Mouse (Mus musculus) adrenal gland, postnatal 4 days (tissue): ENCODE measurements at regions not wholly inside any gene's neighbourhood (a gene's known extent, or its start where the extent isn't known, plus 50 kb on each side); places are given as distances from the start of the nearest gene placed in this dataset.

Experiments used
- DNase-seq, 2 experiments: peaks; one replicate each; pipeline ENCODE4 v3.0.0; 2021 to 2022; ENCODE audit warnings: low spot score in 2 of 2, mixed read lengths in 2 of 2

DNA sequence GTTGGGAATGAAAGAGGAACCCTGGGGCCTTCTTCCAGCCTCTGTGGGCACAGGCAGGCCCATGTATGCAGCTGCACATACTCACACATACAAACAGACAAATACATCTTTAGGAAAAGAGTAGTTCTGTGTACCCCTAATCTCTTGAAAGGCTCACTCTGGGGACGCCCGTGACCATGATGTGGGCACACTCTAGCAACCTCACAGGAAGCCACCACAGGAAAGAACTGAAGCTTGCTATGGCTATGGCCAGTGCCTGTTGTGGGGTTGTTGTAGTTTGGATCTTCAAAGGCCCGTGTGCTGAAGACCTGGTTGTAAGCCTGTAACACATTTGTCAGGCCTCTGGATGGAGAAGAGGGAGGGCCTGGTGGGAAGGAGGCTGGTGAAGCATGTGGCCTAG is 175.4 kb upstream of the Prok2 start:
- no peak for DNase-seq

DNA sequence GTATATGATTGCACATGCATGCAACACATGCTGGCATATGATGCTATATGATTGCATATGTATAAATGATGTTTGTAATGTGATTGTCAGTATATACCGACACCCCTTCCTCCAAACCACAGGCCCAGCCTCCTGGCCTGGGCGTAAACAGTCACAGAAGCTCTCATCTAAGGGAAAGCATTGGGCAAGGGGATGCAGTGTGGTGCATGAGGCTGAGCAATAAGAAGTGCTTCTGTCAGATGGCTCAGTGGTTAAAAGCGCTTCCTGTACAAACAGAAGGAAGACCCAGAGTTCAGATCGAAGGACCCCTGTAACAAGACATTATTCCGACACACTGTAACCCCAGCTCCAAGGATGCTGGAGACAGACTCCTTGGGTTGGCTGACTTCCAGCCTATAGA is 175.0 kb upstream of the Prok2 start:
- no peak for DNase-seq

DNA sequence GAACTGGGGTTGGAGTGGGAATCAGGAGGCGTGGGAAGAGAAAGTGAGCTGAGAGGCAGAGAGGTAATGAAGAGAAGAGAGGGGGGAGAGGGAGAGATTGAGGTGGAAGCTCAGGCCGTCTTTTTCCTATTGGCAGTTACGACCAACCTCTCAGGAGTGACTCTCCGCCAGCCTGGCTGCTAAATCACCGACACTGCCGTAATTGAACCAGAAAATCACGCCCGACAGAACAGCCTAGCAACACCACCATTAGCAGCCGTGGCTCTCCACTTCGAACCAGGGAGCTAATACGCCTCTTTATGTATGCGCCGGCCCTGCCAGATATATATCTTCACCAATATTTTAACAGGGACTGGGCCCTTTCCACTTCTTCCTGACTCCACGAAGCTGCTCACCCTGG is 173.5 kb upstream of the Prok2 start:
- DNase-seq: no peak

DNA sequence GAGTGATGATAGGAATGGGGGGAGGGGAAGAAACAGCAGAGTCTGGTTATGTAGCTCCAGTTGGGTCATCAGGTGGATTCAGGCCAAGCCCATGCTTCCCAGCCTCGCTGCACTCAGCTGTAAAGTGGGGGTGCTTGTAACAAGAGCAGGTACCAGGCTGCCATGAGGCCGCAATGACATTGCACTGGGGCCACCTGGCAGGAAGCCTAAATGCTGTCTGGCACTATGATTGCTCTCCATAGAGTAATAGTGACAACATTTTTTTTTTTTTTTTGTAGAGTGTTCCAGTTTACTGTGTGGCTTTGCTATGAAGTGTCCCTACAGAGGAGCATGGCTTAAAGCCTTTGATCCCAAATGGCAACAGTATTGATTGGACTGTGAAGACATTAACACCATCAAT is 171.9 kb upstream of the Prok2 start:
- DNase-seq: no peak

DNA sequence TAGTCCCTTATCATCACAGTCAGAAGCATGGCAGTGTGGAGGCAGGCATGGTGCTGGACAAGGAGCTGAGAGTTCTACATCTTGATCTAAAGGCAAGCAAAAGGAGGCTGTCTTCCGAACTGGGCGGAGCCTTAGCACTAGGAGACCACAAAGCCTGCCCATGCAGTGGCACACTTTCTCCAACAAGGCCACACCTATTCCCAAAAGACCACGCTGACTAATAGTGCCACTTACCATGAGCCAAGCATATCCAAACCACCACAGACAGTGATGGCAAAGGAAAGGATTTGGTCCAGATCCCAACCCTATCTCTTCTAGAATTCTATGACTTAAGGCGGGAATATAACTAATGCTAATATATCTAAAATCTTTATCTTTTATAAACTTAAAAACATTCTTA is 169.4 kb upstream of the Prok2 start:
- no peak for DNase-seq

DNA sequence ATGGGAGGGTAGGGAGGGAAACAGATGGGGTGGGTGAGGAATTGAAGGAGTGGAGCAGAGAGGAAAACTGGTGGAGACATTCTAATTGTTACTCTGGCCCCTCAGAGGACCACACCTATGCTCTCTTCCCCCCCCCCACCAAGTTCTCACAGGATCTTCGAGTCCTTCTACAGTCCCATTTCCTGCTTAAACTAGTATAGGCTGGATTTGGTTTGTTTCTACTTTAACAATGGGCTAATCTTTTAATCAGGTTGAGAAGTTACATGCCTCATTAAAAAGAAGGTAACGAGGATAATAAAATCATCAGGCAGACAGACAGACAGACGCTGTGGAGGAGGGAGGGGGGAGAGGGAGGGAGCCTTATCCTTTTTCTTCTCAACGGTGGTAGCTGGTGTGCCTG is 167.7 kb upstream of the Prok2 start:
- no peak for DNase-seq

DNA sequence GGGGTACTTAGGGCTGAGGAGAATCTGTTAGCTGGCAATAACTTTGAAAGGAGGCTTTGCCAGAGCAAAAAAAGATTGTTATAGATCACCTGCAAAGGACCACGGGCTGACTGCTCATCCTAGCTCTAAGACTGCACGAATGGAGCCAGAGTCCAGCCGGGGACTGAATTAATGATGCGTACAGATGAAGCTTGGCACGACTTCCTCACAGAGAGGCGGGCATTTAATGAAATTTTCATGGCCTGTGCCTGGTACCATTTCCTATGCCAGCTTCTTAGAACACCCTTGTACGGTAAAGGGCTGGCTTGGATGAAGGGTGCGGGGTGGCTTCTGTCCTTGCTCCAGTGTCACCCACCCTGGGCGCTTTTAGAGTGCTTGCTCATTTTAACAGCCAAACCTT is 166.0 kb upstream of the Prok2 start:
- DNase-seq: no peak

DNA sequence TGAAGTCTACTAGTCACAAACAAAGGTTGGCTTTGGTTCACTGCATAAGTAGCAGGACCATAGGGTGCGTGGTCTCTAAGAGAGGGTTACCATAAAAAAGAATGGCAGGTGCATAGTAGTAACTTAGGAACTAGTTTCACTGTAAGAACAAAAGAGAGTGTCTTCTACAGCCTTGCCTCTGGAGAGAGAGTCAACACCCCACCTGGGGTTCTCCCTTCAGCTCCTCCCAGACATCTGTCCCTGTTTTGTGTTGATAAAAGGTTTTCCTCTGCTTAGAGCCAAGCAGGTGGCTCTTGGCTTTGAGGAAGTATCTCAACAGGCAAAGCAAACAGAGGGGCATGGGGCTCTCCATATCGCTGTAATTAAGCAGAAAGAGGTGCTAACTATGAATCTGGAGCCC is 165.6 kb upstream of the Prok2 start:
- no peak for DNase-seq

DNA sequence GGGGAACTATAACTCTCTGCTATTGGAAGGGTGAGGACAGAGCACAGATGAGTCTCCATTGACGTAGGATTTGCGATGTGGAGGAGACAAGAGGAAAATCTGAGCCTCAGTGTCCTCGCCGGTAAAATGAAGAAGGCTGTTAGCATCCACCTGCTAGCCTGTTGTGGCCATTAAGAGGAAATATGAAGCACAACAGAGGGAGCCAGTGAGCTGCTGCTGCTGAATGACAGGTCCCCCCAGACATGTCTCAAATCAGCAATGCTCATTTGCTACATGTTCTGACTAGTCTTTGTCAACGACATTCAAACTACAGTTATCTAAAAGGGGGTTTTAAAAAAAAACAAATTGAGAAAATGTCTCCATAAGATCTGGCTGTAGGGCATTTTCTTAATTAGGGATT is 164.6 kb upstream of the Prok2 start:
- DNase-seq: no peak

DNA sequence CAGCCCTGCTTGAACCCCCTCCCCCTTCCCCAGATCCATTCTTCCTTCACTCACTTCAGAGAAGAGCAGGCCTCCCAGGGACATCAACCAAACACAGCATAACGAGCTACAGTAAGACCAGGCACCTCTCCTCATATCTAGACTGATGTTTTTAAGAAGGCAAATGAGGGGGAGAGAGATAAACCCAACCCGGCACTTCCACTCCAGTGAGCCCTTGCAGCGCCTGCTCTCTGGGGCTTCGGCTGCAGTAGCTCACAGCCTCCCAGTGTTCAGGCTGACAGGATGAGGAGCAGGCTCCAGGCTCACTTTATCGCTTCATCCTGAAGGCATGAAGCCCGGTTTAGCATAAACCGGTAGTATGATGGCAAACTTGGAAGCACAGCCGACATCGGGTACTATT is 162.9 kb upstream of the Prok2 start:
- DNase-seq: no peak

DNA sequence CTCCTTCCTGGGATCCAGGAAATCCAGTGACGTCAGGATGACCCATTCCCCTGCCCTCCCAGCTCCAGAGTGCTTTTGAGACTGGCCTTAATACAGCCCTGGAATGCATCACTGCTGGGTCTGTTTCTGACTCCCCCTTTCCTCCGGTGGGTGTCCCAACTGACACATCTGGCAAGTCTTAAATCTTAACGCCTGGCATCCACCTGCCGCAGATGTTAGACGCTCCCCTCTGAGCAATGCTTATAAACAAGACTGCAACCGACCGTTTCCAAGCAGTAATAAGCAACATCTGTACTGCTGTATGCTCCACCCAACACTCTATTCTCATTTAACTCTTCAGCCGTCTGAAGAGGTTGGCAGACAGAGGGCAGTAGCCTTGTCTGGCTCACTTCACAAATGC is 161.7 kb upstream of the Prok2 start:
- DNase-seq: no peak

DNA sequence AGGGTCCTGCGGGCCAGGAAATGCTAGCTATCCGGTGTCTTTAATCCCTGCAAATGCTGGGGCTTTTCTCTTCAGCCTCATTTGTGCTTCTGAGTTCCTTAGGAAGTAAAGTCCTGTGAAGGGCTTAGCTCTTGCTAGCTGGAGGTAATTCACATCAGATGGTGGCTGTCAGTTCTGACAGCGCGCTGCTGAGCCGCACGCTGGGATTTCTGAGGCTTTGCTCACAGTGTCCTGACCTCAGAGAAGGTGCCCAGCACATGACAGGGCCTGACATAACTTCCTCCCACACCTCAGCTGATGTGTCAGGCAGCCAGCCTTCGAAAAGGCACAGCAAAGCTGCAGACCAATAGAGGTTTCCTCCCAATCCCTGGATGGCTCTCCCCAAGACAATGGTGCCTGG is 158.6 kb upstream of the Prok2 start:
- no peak for DNase-seq

DNA sequence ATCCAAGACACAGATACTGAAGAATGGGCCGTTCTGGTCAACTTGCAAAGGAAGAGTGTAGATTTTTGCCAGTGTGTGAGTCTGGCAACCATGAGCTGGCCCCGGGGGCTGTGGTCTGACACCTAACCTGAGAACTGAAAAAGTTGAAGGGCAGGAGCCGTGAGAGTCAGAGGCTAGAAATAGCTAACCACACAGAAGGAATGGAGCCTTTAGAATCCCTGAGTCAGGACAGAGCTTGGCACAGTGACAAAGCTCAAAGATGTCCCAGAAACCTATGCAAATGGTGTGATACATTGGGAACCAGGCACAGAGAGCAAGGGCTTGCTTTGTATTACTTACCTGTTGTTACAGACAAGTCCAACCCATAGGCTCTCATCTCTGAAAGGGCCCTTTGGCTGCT is 157.9 kb upstream of the Prok2 start:
- DNase-seq: no peak

DNA sequence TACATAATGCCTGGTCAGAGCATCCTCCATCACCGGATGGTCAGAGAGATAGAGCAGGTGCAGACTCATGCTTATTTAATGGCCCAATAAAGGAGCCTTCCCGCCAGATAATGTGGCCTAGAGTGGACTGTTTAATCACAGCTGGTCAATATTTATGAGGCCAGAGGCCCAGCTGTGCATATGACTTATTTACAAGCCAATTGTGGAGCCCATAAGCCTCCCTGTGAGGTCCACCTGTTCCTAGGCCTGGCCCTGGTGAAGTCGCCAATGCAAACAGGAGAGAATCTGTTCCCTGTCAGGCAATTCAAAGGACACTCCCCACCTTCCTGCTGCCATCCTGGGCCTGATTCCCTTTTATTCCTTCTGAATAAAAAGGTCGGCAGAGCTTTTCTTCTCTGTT is 155.4 kb upstream of the Prok2 start:
- DNase-seq: no peak

DNA sequence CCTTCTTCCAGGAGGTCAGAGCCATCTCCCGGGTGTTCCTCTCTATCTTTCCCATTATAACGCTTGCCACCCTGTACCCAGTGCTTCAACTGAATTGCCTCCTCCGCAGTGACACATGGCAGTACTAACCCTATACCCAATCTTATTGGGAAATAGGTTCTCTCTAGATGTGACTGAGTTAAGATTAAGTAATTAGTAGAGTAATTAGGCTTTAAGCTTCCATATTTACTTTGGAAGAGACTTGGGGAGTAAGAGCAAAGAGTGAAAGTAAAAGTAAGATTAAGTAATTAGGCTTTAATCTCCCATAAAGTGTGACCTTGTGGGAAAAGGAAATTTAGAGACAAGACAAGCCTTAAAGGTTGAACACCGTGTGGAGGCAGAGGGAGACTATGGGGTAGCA is 148.7 kb upstream of the Prok2 start:
- no peak for DNase-seq

DNA sequence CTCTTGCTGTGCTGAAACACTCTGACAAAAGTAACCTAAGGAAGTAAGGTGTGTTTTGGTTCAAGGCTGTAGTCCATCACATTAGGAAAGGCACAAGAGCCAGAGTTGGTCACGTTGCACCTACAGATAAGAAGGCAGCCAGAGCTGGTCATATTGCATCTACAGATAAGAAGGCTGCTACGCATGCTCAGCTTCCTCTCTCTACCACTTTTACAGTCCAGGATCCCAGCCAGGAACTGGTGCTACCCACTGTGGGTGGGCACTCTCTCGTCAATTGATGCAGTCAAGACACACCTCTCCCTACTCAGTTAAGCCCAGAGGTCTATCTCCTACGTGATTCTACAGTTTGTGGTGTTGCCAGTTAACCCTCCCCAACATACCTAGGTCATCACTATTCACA is 147.8 kb upstream of the Prok2 start:
- DNase-seq: no peak

DNA sequence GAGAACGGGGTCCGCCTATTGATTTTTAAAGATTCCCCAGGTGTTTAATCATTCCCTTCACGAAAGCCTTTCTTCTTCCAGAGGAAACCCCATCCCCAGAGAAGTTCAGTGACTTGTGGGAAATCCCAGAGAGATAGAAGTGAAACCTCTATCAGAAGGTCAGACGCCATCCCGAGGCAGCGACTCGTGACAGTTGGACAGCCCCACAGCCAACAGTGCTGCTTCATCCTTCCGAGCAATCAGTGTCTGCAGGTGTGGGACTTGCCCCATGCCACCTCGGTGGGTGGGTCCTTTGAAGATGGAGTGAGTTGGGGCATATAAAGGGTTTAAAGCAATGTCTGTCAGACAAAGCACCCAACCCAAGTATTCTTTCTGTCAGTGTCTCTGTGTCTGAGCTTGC is 139.9 kb upstream of the Prok2 start:
- no peak for DNase-seq

DNA sequence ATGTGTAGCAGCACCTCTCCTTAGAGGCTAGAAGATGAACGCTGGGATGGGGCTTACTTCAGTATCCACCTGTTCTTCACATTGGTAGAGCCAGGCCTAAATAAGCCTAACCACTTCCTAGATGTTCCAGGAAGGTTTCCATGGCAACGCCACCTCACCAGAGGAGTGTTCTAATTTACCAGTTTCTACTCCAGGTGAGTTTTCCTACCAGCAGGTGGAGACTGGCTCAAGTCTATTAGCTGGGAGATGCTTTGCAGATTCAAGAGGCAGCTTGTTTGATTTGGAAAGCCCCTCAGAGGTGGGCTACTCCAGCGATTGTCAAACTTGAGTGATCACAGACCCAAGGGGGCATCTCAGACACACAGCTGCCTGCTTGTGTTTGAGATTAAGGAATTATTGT is 138.8 kb upstream of the Prok2 start:
- DNase-seq: no peak

DNA sequence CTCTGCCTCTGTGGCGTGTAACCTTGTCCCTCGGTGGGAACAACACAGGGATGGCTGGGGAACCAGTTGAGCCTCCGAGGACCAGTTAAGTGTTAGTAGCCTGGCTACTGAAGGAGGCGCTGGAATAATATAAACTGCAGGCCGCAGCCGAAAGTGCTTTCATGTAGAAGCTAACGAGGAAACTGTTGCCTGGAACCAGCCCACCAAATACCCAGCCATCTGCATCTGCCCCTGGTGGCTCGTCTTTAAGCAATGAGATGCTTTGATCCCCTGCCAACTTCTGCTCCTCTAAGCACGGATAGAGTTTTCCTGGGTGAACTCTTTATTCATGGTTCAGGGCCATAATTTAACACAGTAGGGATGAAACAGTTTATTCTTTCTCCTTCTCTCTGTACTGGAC is 137.2 kb upstream of the Prok2 start:
- DNase-seq: no peak

DNA sequence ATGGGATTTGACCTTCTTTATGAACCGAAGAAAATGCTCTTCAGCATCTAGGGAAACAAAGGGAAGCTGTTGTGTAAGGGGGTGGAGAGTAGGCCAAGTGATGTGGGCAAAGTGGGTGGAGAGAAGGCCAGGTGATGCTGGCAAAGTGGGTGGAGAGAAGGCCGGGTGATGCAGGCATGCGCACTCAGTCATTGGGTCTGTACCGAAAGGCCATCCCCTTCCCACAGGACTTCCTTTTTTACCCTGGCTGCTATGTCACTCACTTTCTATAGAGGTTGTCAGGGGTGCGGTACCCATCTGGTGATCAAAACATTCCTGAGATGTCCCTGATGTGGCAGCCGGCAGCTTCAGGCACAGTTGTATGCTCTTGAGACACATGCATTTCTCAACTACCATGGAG is 131.2 kb upstream of the Prok2 start:
- no peak for DNase-seq

DNA sequence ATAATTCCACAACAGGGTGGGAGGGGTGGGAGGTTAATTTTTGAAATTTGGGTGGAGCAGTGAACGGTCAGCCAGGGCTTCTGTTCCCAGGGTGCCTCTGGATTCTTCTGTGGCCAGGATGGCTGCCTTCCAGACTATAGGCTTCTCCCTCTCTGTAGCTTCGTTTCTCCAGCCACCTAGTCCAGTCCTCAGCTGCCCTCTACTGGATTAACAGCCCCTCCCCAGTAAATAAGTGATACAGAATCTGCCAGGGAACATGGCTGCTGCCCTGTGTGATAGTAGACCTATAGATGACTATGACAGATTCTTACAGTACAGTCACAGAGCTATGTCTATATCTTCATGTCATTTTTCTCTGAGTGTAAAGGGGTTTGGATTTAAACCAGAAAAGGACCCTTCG is 127.5 kb upstream of the Prok2 start:
- DNase-seq: no peak

DNA sequence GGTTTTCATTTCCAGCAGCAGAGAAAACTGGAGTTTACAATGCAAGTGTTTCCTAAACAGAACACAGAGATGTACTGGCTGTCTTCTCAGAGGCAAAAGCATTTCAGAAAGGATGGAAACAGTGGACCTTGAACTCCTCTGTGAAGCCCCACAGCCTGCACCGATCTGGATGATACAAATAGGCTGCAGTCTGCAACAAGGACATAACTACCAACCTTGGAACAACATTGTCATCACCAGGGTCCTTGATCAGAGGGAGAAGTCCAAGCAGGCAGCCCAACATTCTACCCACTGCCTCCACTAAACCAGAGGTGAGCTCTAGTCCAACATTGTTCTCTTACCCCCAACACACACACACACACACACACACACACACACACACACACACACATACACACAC is 124.5 kb upstream of the Prok2 start:
- no peak for DNase-seq

DNA sequence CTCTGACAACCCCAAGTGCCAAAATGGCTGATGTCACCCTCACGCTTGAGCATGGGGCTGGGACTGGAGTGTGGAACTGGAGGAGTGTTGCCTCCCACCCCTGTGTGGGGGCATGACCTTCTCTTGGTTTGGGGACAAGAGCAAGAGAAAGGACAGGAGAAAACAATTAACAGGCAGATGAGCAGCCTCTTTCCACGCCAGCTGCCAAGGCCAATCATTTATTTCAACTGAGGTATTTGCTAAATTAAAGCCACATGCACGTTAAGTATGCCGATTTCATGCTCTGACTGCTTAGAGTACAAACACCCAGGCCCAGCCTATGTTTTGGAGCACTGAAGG is 119.3 kb upstream of the Prok2 start:
- no peak for DNase-seq

DNA sequence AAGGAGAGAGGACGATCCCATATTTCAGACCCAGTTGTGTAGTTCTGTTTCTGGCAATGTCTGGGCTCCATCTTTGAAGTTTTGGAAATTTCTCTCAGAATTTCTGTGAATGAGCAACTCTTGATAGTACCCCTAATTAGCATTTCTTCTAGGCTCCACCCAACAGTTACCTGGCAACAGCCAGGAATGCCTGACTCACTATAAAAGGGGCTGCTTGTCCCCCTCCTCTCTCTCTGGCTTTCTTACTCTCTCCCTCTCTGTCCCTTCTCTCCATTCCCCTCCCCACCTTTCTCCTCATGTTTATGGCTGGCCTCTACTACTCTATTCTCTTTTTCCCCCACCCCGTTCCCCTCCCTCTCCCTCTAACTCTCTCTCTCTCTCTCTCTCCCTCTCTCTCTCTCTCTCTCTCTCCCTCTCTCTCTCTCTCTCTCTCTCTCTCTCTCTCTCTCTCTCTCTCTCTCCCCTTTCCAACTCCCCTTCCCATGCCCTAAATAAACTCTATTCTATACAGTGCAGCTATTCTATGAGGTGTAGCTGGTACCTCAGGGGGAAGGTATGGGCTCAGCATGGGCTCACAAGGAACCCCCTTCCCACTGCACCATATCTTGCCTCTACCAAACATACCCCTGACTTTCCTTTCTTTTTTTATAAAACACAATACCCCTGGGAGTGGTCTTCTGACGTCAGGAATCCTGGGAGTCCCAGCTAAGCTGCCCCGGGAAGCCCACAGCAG is 118.7 kb upstream of the Prok2 start:
- no peak for DNase-seq
